24 mouse cellular contexts compared by ENCODE assay signal in genomic region chr10:63267941-63268340, GRCm38 (mm10). TPM values are rescaled to one million over a fixed set of nuclear protein-coding genes. Genes with fewer than 3 reads are reported as not detected.
DNase-seq lines count a peak whose midpoint lies in the region; ATAC-seq and TF ChIP-seq lines count a peak whose summit lies in the region.
"Had no signal": no experiment of that assay in that cellular context is flagged by ENCODE, and none has a peak within 500 bp of the region (broad histone marks: within the 10 kb centered on the region; RNA-seq: fewer than 3 reads in every experiment).

No protein-coding gene starts in this region.

- H3K27me3 ChIP-seq in liver, embryonic 12.5 days (replicated peaks): no peaks in the 10 kb centered on the region
- no peaks in the 10 kb centered on the region for H3K27me3 ChIP-seq in liver, embryonic 11.5 days (replicated peaks; ENCODE audit: control insufficient read depth, insufficient read depth, low read length)
- H3K27me3 ChIP-seq in liver, postnatal 0 days (ENCODE audit: insufficient read depth, low read length): no peaks in the 10 kb centered on the region
- H3K27me3 ChIP-seq: forebrain, embryonic 13.5 days; heart, embryonic 12.5 days; heart, embryonic 15.5 days; hindbrain, embryonic 13.5 days; intestine, embryonic 15.5 days had no signal

- no peak for ATAC-seq in liver, embryonic 12.5 days
- ATAC-seq in liver, embryonic 11.5 days (replicated peaks; ENCODE audit: low FRiP score): no peak
- no peak for ATAC-seq in liver, postnatal 0 days
- ATAC-seq: CD4-positive, CD25-positive, alpha-beta regulatory T cell, adult 4 months; forebrain, embryonic 13.5 days; forebrain, embryonic 16.5 days; hindbrain, embryonic 16.5 days; intestine, embryonic 15.5 days had no signal

- H3K9ac ChIP-seq in liver, embryonic 12.5 days: no peak overlapping the region
- H3K9ac ChIP-seq in liver, embryonic 11.5 days (ENCODE audit: low read depth, low read length): no peak overlapping the region
- H3K9ac ChIP-seq in liver, postnatal 0 days (replicated peaks): no peak overlapping the region
- H3K9ac ChIP-seq: forebrain, embryonic 13.5 days; heart, embryonic 12.5 days; heart, embryonic 15.5 days; hindbrain, embryonic 13.5 days; intestine, embryonic 15.5 days had no signal

- H3K9me3 ChIP-seq in liver, embryonic 12.5 days (replicated peaks): no peaks in the 10 kb centered on the region
- H3K9me3 ChIP-seq in liver, embryonic 11.5 days (ENCODE audit: control insufficient read depth, low read length): no peaks in the 10 kb centered on the region
- no peaks in the 10 kb centered on the region for H3K9me3 ChIP-seq in liver, postnatal 0 days (ENCODE audit: low read length)
- H3K9me3 ChIP-seq: forebrain, embryonic 13.5 days; heart, embryonic 12.5 days; heart, embryonic 15.5 days; hindbrain, embryonic 13.5 days; intestine, embryonic 15.5 days had no signal

- H3K4me2 ChIP-seq in liver, embryonic 12.5 days: no peak overlapping the region
- no peak overlapping the region for H3K4me2 ChIP-seq in liver, embryonic 11.5 days
- no peak overlapping the region for H3K4me2 ChIP-seq in liver, postnatal 0 days (ENCODE audit: low read depth, low read length)
- H3K4me2 ChIP-seq: forebrain, embryonic 13.5 days; heart, embryonic 12.5 days; heart, embryonic 15.5 days; hindbrain, embryonic 13.5 days; intestine, embryonic 15.5 days had no signal

- TF ChIP-seq CTCF in liver, postnatal 0 days (IDR thresholded peaks at IDR 0.05; ENCODE audit: low read depth): no peak

- no peak overlapping the region for H3K4me3 ChIP-seq in liver, embryonic 12.5 days
- no peak overlapping the region for H3K4me3 ChIP-seq in liver, embryonic 11.5 days (ENCODE audit: low read depth, low read length)
- H3K4me3 ChIP-seq in liver, postnatal 0 days (ENCODE audit: low read depth, low read length): no peak overlapping the region
- H3K4me3 ChIP-seq: forebrain, embryonic 10.5 days; forebrain, embryonic 13.5 days; gastrocnemius, adult 2 months; heart, embryonic 12.5 days; heart, embryonic 15.5 days; hindbrain, embryonic 10.5 days; hindbrain, embryonic 13.5 days; intestine, embryonic 15.5 days had no signal

- no peak for TF ChIP-seq EP300 in liver, postnatal 0 days (IDR thresholded peaks at IDR 0.05; ENCODE audit: low read depth)

- peak; percentile 42 for DNase-seq in adrenal gland, postnatal 14 days
- no peak for DNase-seq in adrenal gland, postnatal 4 days (ENCODE audit: low spot score in 2 of 2)
- no peak for DNase-seq in liver, embryonic 11.5 days (ENCODE audit: low spot score)
- DNase-seq in liver, postnatal 0 days: no peak
- no peak for DNase-seq in gastrocnemius, postnatal 25 days
- DNase-seq: cerebellum, adult 18-20 months; cerebellum, adult 9-10 months; cerebellum, postnatal 14 days; gastrocnemius, adult 2 months; gastrocnemius, postnatal 14 days; heart, adult 18-20 months; heart, postnatal 10 days; heart, postnatal 36 days had no signal

- WGBS in liver, embryonic 12.5 days (ENCODE audit: insufficient replicate concordance): 86% methylated on average over 2 of the region's 2 CpGs
- 76% methylated on average over 2 of the region's 2 CpGs for WGBS in liver, embryonic 11.5 days
- WGBS in liver, postnatal 0 days (ENCODE audit: insufficient replicate concordance): 56% methylated on average over 2 of the region's 2 CpGs

- 0 out of 2 replicates have a peak overlapping the region, but pooled peaks have one; percentile 2 for H3K27ac ChIP-seq in liver, embryonic 12.5 days
- no peak overlapping the region for H3K27ac ChIP-seq in liver, embryonic 11.5 days (ENCODE audit: low read depth, low read length)
- H3K27ac ChIP-seq in liver, postnatal 0 days (ENCODE audit: low read depth): peak overlapping the region; percentile 44; the same call in 1 of the 2 replicates
- H3K27ac ChIP-seq: forebrain, embryonic 10.5 days; forebrain, embryonic 13.5 days; gastrocnemius, adult 2 months; heart, embryonic 15.5 days; hindbrain, embryonic 10.5 days; hindbrain, embryonic 13.5 days; intestine, embryonic 15.5 days had no signal

- H3K4me1 ChIP-seq in liver, embryonic 12.5 days: peaks cover 28% of the 10 kb centered on the region
- H3K4me1 ChIP-seq in liver, embryonic 11.5 days (replicated peaks; ENCODE audit: control insufficient read depth, insufficient read depth, low read length): no peaks in the 10 kb centered on the region; the same call in 1 of the 2 replicates
- peaks cover 4% of the 10 kb centered on the region; the same call in 1 of the 2 replicates for H3K4me1 ChIP-seq in liver, postnatal 0 days (ENCODE audit: insufficient read depth)
- H3K4me1 ChIP-seq: forebrain, embryonic 10.5 days; forebrain, embryonic 13.5 days; heart, embryonic 12.5 days; heart, embryonic 15.5 days; hindbrain, embryonic 10.5 days; hindbrain, embryonic 13.5 days; intestine, embryonic 15.5 days had no signal

- peaks cover 62% of the 10 kb centered on the region for H3K36me3 ChIP-seq in liver, embryonic 12.5 days
- H3K36me3 ChIP-seq in liver, embryonic 11.5 days (ENCODE audit: control insufficient read depth, insufficient read depth, low read length): peaks cover 18% of the 10 kb centered on the region
- peaks cover 47% of the 10 kb centered on the region for H3K36me3 ChIP-seq in liver, postnatal 0 days (replicated peaks; ENCODE audit: insufficient read depth, low read length)

RNA-seq across cellular contexts. Expression of gene Herc4, which starts 24.3 kb away (rescaled TPM):
- total RNA-seq in adrenal gland, postnatal 14 days (2021): 114 and 129 TPM in 2 replicates
- 10 to 100 TPM; 92.3 to 93.1 TPM for total RNA-seq in adrenal gland, postnatal 4 days (2021)
- polyA plus RNA-seq in liver, embryonic 12.5 days (2016; fragmentation: Nextera tagmentation; extraction: Ambion mirVana): 36.3 and 38.4 TPM in 2 replicates
- polyA plus RNA-seq in liver, embryonic 11.5 days (2014; fragmentation: Nextera tagmentation; extraction: Ambion mirVana): 46.1 and 48.8 TPM in 2 replicates
- 22.5 and 22.9 TPM in 2 replicates for polyA plus RNA-seq in liver, postnatal 0 days (2015; fragmentation: Nextera tagmentation; extraction: Ambion mirVana)
- total RNA-seq in gastrocnemius, postnatal 25 days (2021): 10 to 100 TPM; 17.5 to 20.6 TPM
